Mouse (Mus musculus) macrophage (primary cell): ENCODE results near the gene Zfp950. TPM values are rescaled to one million over a fixed set of nuclear protein-coding genes. Genes with fewer than 3 reads are reported as not detected.
"Not testable (repeated sequence)": the region's sequence is repeated elsewhere in the genome, so short reads cannot be mapped to it uniquely, and the experiment has no call there.

Experiments used
- H3K27ac ChIP-seq: fragments of 350-480 bp; formaldehyde crosslinking; 2 replicates; pipeline ENCODE4 v1.9.0; 2021
- H3K36me3 ChIP-seq: fragments of 350-480 bp; formaldehyde crosslinking; 2 replicates; pipeline ENCODE4 v1.9.0; 2021; ENCODE audit errors: inconsistent target
- H3K4me3 ChIP-seq: fragments of 350-480 bp; formaldehyde crosslinking; 2 replicates; pipeline ENCODE4 v1.9.0; 2021; ENCODE audit errors: inconsistent target
- H3K79me2 ChIP-seq: fragments of 350-480 bp; formaldehyde crosslinking; 2 replicates; pipeline ENCODE4 v1.9.0; 2021; ENCODE audit errors: inconsistent target
- WGBS: methylation state at CpG from one replicate; pipeline ENCODE4 v1.1.7; 2026; ENCODE audit warnings: inconsistent platforms; ENCODE audit not compliant: missing documents; 5-methylcytosine and 5-hydroxymethylcytosine counted together
- polyA plus RNA-seq: library from polyadenylated mRNA; stranded (reverse); fragments of 250-400 nt; gene quantifications from 3 replicates; pipeline ENCODE4 v1.2.4, GENCODE M21; 2018; ENCODE audit warnings: inconsistent platforms
- total RNA-seq, 78 experiments: library from RNA; depleted of rRNA; stranded (reverse); fragments of 250-400 nt; gene quantifications; 1 replicate in 9 of 78; 2 replicates in 24 of 78; 3 replicates in 43 of 78; 4 replicates in 2 of 78; pipeline ENCODE4 v1.2.4; 2018; ENCODE audit warnings: inconsistent platforms in 56 of 78

Gene Zfp950
- total RNA-seq (2018; cell fraction: chromatin; rRNA removed), result 100 to 1,000 TPM in 20 of 26 experiments, 10 to 100 TPM in 6; 52.0 to 295 (median 150) TPM
- 10 to 100 TPM in 9 of 26 experiments, 1 to 10 TPM in 17; 2.3 to 15.1 (median 6.2) TPM for total RNA-seq (2018; cell fraction: cytosol; rRNA removed)
- total RNA-seq (2018; cell fraction: nucleus; rRNA removed), result 100 to 1,000 TPM in 14 of 26 experiments, 10 to 100 TPM in 12; 42.3 to 218 (median 103) TPM
- polyA plus RNA-seq, result 11.0 to 17.1 TPM (median 15.2 TPM) in 3 replicates

GRCm38 (mm10) chr19:61140342-61141206 is at the start of gene Zfp950:
Zfp950 (minus strand) TSS chr19:61140840.
- H3K79me2 ChIP-seq, result peaks cover 49% of the 10 kb centered on the region
- 0% methylated on average over 18 of the region's 18 CpGs for WGBS
- no peaks in the 10 kb centered on the region for H3K36me3 ChIP-seq
- H3K27ac ChIP-seq, result peak within 1 kb of the TSS; percentile 69
- peak within 1 kb of the TSS; percentile 99 for H3K4me3 ChIP-seq

- H3K79me2 ChIP-seq, H3K36me3 ChIP-seq, H3K27ac ChIP-seq, H3K4me3 ChIP-seq: not testable (repeated sequence)
- WGBS, result 95% methylated on average over 2 of the region's 2 CpGs
Measured at GRCm38 (mm10) chr19:61183590-61183989, 43.0 kb upstream of the Zfp950 start, which contains the start of gene Gm6020. Gm6020 (plus strand) TSS chr19:61183890.

- Histone ChIP-seq H3K27ac (no peak within 1 kb of the TSS), H3K4me3 (no peak within 1 kb of the TSS), H3K79me2 (no peaks in the 10 kb centered on the region), H3K36me3 (no peaks in the 10 kb centered on the region)
- WGBS, result 35% methylated on average over 38 of the region's 39 CpGs
Measured at GRCm38 (mm10) chr19:61175756-61176324, 35.2 kb upstream of the Zfp950 start, which contains the start of gene Gm7102. Gm7102 (minus strand) TSS chr19:61176309.

GRCm38 (mm10) chr19:61151701-61152420 is 11.2 kb upstream of the Zfp950 start:
- peak overlapping the region; percentile 46 for H3K4me3 ChIP-seq
- whole genome bisulfite sequencing, result 2% methylated on average over 27 of the region's 27 CpGs

GRCm38 (mm10) chr19:61151372-61151700 is 10.7 kb upstream of the Zfp950 start:
- Histone ChIP-seq H3K79me2 (no peaks in the 10 kb centered on the region), H3K4me3 (peak overlapping the region; percentile 46), H3K27ac (0 out of 2 replicates have a peak overlapping the region, but pooled peaks have one; percentile 13), H3K36me3 (no peaks in the 10 kb centered on the region)
- WGBS, result 13% methylated on average over 8 of the region's 8 CpGs

More at GRCm38 (mm10) chr19:61151701-61152420, 11.2 kb upstream of the Zfp950 start:
- H3K27ac ChIP-seq, result 0 out of 2 replicates have a peak overlapping the region, but pooled peaks have one; percentile 13
- H3K79me2 ChIP-seq, result no peaks in the 10 kb centered on the region
- H3K36me3 ChIP-seq, result no peaks in the 10 kb centered on the region

- 44% methylated on average over 4 of the region's 4 CpGs for WGBS
- H3K27ac ChIP-seq, result peak overlapping the region; percentile 69
Measured at GRCm38 (mm10) chr19:61141299-61141698, 659 bp upstream of the Zfp950 start.

GRCm38 (mm10) chr19:61138655-61139054 is 2.0 kb downstream of the Zfp950 start:
- Histone ChIP-seq H3K27ac (no peak overlapping the region), H3K79me2 (peaks cover 62% of the 10 kb centered on the region), H3K4me3 (no peak overlapping the region), H3K36me3 (no peaks in the 10 kb centered on the region)

More at GRCm38 (mm10) chr19:61141299-61141698, 659 bp upstream of the Zfp950 start:
- Histone ChIP-seq H3K79me2 (peaks cover 42% of the 10 kb centered on the region), H3K36me3 (no peaks in the 10 kb centered on the region), H3K4me3 (peak overlapping the region; percentile 99)

GRCm38 (mm10) chr19:61131096-61131495 is 9.5 kb downstream of the Zfp950 start:
- H3K27ac ChIP-seq, result no peak overlapping the region
- peaks cover 60% of the 10 kb centered on the region for H3K79me2 ChIP-seq
- H3K36me3 ChIP-seq, result peaks cover 6% of the 10 kb centered on the region; the same call in 1 of the 2 replicates
- H3K4me3 ChIP-seq, result no peak overlapping the region
- WGBS, result 96% methylated on average over 8 of the region's 10 CpGs

- no peaks in the 10 kb centered on the region for H3K36me3 ChIP-seq
- H3K79me2 ChIP-seq, result no peaks in the 10 kb centered on the region
- 68% methylated on average over 2 of the region's 2 CpGs for WGBS
- H3K4me3 ChIP-seq, result no peak overlapping the region
- H3K27ac ChIP-seq, result no peak overlapping the region
Measured at GRCm38 (mm10) chr19:61110184-61110583, 30.5 kb downstream of the Zfp950 start.

- Histone ChIP-seq H3K4me3 (no peak overlapping the region), H3K36me3 (no peaks in the 10 kb centered on the region), H3K27ac (no peak overlapping the region), H3K79me2 (no peaks in the 10 kb centered on the region)
- 21% methylated on average over 4 of the region's 4 CpGs for WGBS
Measured at GRCm38 (mm10) chr19:61097764-61098163, 42.9 kb downstream of the Zfp950 start.

- no peaks in the 10 kb centered on the region for H3K36me3 ChIP-seq
- H3K79me2 ChIP-seq, result no peaks in the 10 kb centered on the region
- 100% methylated on average over 2 of the region's 2 CpGs for WGBS
- no peak overlapping the region for H3K4me3 ChIP-seq
- no peak overlapping the region for H3K27ac ChIP-seq
Measured at GRCm38 (mm10) chr19:61096776-61097175, 43.9 kb downstream of the Zfp950 start.

GRCm38 (mm10) chr19:61090541-61090940 is 50.1 kb downstream of the Zfp950 start:
- 100% methylated on average over 2 of the region's 4 CpGs for WGBS
- H3K36me3 ChIP-seq, result no peaks in the 10 kb centered on the region
- H3K4me3 ChIP-seq, result no peak overlapping the region
- no peaks in the 10 kb centered on the region for H3K79me2 ChIP-seq
- H3K27ac ChIP-seq, result no peak overlapping the region

- Histone ChIP-seq H3K36me3 (no peaks in the 10 kb centered on the region), H3K79me2 (no peaks in the 10 kb centered on the region), H3K27ac (no peak overlapping the region), H3K4me3 (no peak overlapping the region)
- 93% methylated on average over 3 of the region's 3 CpGs for WGBS
Measured at GRCm38 (mm10) chr19:61089001-61089400, 51.6 kb downstream of the Zfp950 start.

- H3K4me3 ChIP-seq, result no peak overlapping the region
- no peaks in the 10 kb centered on the region for H3K79me2 ChIP-seq
- no peak overlapping the region for H3K27ac ChIP-seq
- WGBS, result 90% methylated on average over 1 of the region's 1 CpGs
- H3K36me3 ChIP-seq, result no peaks in the 10 kb centered on the region
Measured at GRCm38 (mm10) chr19:61087781-61088180, 52.9 kb downstream of the Zfp950 start.
